Mouse (Mus musculus): ENCODE results near the gene Epn2.

Epn2 gene

DNA sequence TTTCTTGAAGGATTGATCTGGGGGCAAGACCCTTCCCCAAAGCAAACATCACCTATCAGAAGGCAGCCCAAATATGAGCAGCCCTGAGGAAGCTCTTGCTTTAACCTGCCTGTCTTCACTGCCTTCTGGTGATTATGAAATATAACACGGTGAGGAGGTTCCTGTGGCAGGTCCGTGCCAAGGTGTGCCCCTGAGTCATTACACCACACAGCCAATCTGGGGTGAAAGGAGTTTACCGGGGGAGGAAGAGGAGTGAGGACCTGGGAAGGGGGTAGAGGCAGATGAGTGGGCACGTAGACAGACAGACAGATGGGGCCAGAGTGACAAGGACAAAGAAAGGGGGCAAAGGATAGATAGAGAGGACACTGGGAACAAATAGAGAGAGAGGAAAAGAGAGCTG is 105.9 kb downstream of the Epn2 start:
- no peak for ATAC-seq (ENCODE audit: insufficient number of reproducible peaks, low FRiP score, low TSS enrichment)

DNA sequence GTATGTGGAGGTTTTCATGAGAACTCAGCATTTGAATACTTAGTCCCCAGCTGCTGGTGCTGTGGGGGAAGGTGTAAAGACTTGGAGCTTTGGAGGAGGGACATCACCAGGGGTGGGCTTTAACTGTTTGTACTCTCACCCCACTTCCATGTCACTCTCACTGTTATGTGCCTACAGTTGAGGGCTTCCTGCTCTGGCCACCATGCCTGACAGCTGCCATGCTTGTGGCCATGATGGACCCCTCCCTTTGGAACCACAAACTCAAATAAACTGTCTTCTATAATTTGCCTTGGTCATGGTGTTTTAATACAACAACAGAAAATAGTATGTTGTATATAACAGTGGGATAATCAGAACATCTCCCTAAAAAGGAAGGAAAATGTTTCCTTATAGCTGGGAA is 108.6 kb downstream of the Epn2 start:
- ATAC-seq (ENCODE audit: insufficient number of reproducible peaks, low FRiP score, low TSS enrichment): no peak

DNA sequence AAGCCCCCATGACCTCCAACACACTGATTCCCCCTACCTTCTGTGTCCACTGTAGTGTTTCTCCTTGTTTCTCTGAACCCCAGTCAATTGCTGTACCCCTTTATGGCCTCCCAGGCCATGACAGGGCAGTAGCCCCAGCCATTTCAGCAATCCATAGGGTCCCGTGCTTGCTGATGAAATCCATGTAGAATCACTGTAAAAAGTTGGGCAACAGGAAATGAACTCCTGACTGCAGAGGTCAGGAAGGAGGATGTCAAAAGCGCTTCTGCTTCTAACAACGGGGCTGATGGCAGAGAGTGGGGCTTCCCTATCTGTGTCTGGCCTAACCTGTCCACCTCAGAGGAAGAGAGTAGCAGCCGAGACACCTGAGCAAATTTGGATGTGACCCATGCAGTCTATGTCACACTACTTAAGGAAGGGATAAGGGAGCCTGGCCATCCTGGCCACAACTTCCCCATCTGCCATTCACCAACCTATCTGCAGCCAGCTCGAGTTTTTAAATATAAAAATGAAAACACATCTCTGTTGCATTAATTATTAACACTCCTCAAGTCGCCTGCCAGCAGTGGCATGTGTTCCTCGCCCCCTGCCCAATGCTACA is 110.1 kb downstream of the Epn2 start:
- ATAC-seq (ENCODE audit: insufficient number of reproducible peaks, low FRiP score, low TSS enrichment): no peak

DNA sequence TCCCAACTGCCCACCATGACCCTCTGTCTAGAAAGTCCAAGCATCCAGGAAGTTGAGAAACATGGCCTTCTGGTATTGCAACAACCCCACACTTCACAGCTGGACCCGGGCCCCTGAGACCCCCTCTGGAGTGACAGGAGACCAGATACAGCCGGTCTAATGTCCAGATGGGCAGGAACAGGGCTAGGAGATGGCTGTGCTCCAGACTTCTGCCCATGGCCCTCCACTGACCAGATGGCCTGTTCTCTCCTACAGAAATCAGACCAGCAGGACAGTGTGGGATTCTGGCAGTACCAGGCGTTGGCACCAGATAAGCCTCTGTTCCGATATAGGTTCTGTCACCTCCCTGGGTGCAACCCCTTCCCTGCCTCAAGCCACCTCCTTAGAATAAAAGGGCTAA is 111.0 kb downstream of the Epn2 start:
- ATAC-seq (ENCODE audit: insufficient number of reproducible peaks, low FRiP score, low TSS enrichment): peak; percentile 92
